Comparison of ENCODE assay signal across 13 mouse cellular contexts in genomic region chr2:119329123-119329817, GRCm38 (mm10). TPM values are rescaled to one million over a fixed set of nuclear protein-coding genes. Genes with fewer than 3 reads are reported as not detected.
DNase-seq lines count a peak whose midpoint lies in the region; ATAC-seq and TF ChIP-seq lines count a peak whose summit lies in the region.
"Had no signal": no experiment of that assay in that cellular context is flagged by ENCODE, and none has a peak within 500 bp of the region (broad histone marks: within the 10 kb centered on the region; RNA-seq: fewer than 3 reads in every experiment).

No protein-coding gene starts in this region.

- H3K4me2 ChIP-seq in forebrain, postnatal 0 days (ENCODE audit: low read depth) = peak overlapping the region; percentile 13; the same call in 1 of the 2 replicates
- H3K4me2 ChIP-seq in forebrain, embryonic 15.5 days (replicated peaks) = no peak overlapping the region
- peak overlapping the region; percentile 91; the same call in 1 of the 2 replicates for H3K4me2 ChIP-seq in kidney, postnatal 0 days (ENCODE audit: low read length)
- H3K4me2 ChIP-seq in liver, embryonic 15.5 days = no peak overlapping the region
- H3K4me2 ChIP-seq: embryonic facial prominence, embryonic 15.5 days had no signal

- H3K4me1 ChIP-seq in forebrain, postnatal 0 days (ENCODE audit: insufficient read depth) = peaks cover 5% of the 10 kb centered on the region; the same call in 1 of the 2 replicates
- peaks cover 53% of the 10 kb centered on the region for H3K4me1 ChIP-seq in forebrain, embryonic 15.5 days
- H3K4me1 ChIP-seq in kidney, postnatal 0 days (replicated peaks; ENCODE audit: insufficient read depth, low read length) = peaks cover 23% of the 10 kb centered on the region
- peaks cover 32% of the 10 kb centered on the region for H3K4me1 ChIP-seq in embryonic facial prominence, embryonic 10.5 days
- peaks cover 33% of the 10 kb centered on the region for H3K4me1 ChIP-seq in liver, embryonic 15.5 days (replicated peaks)

- DNase-seq in forebrain, postnatal 0 days = peak; percentile 24
- no peak for DNase-seq in kidney, postnatal 0 days (ENCODE audit: low spot score)
- no peak for DNase-seq in kidney, postnatal 36 days
- no peak for DNase-seq in embryonic facial prominence, embryonic 10.5 days (ENCODE audit: low spot score)
- no peak for DNase-seq in c-Kit-positive CD71-positive TER-119-positive erythroid progenitor cells, embryonic 14.5 days (ENCODE audit: low spot score)
- DNase-seq in layer of hippocampus, adult 9-11 months = no peak
- DNase-seq: adrenal gland, adult 8-10 months; B cell, adult 2 months; cerebellum, adult 8-10 months; gastrocnemius, postnatal 14 days had no signal

- no peaks in the 10 kb centered on the region for H3K9me3 ChIP-seq in forebrain, postnatal 0 days (ENCODE audit: low read length)
- H3K9me3 ChIP-seq in forebrain, embryonic 15.5 days = no peaks in the 10 kb centered on the region
- H3K9me3 ChIP-seq in kidney, postnatal 0 days (replicated peaks; ENCODE audit: low read length) = no peaks in the 10 kb centered on the region
- no peaks in the 10 kb centered on the region for H3K9me3 ChIP-seq in embryonic facial prominence, embryonic 10.5 days
- no peaks in the 10 kb centered on the region for H3K9me3 ChIP-seq in liver, embryonic 15.5 days (replicated peaks)
- H3K9me3 ChIP-seq: embryonic facial prominence, embryonic 15.5 days had no signal

- WGBS in forebrain, postnatal 0 days = 50% methylated on average over 3 of the region's 3 CpGs
- WGBS in forebrain, embryonic 15.5 days = 63% methylated on average over 3 of the region's 3 CpGs
- 35% methylated on average over 3 of the region's 3 CpGs for WGBS in kidney, postnatal 0 days
- WGBS in embryonic facial prominence, embryonic 10.5 days = 63% methylated on average over 3 of the region's 3 CpGs
- WGBS in liver, embryonic 15.5 days (ENCODE audit: insufficient replicate concordance) = 36% methylated on average over 3 of the region's 3 CpGs

- peaks cover 34% of the 10 kb centered on the region for H3K27me3 ChIP-seq in forebrain, postnatal 0 days (ENCODE audit: insufficient read depth, low read length)
- H3K27me3 ChIP-seq in forebrain, embryonic 15.5 days = peaks cover 73% of the 10 kb centered on the region
- peaks cover 19% of the 10 kb centered on the region for H3K27me3 ChIP-seq in kidney, postnatal 0 days (ENCODE audit: insufficient read depth, low read length)
- H3K27me3 ChIP-seq in embryonic facial prominence, embryonic 10.5 days (replicated peaks; ENCODE audit: low read depth, poor library complexity, severe bottlenecking) = peaks cover 94% of the 10 kb centered on the region
- H3K27me3 ChIP-seq in liver, embryonic 15.5 days = peaks cover 96% of the 10 kb centered on the region

- no peak overlapping the region for H3K9ac ChIP-seq in forebrain, postnatal 0 days
- no peak overlapping the region for H3K9ac ChIP-seq in forebrain, embryonic 15.5 days (replicated peaks)
- H3K9ac ChIP-seq in kidney, postnatal 0 days (ENCODE audit: low read depth, low read length) = no peak overlapping the region
- no peak overlapping the region for H3K9ac ChIP-seq in liver, embryonic 15.5 days
- H3K9ac ChIP-seq: embryonic facial prominence, embryonic 15.5 days had no signal

- no peak for TF ChIP-seq CTCF in forebrain, postnatal 0 days (IDR thresholded peaks at IDR 0.05; ENCODE audit: low read depth)
- no peak for TF ChIP-seq CTCF in kidney, postnatal 0 days (IDR thresholded peaks at IDR 0.05; ENCODE audit: low read depth)

- H3K4me3 ChIP-seq in forebrain, postnatal 0 days (ENCODE audit: low read depth, low read length) = no peak overlapping the region
- no peak overlapping the region for H3K4me3 ChIP-seq in forebrain, embryonic 15.5 days
- peak overlapping the region; percentile 61; the same call in 1 of the 2 replicates for H3K4me3 ChIP-seq in kidney, postnatal 0 days (replicated peaks; ENCODE audit: low read depth, low read length)
- H3K4me3 ChIP-seq in embryonic facial prominence, embryonic 10.5 days = peak overlapping the region; percentile 61; the same call in 1 of the 2 replicates
- H3K4me3 ChIP-seq in liver, embryonic 15.5 days (replicated peaks) = no peak overlapping the region

- ATAC-seq in forebrain, postnatal 0 days = peak; percentile 25; the same call in 1 of the 2 replicates
- no peak for ATAC-seq in forebrain, embryonic 15.5 days (replicated peaks)
- no peak for ATAC-seq in kidney, postnatal 0 days (replicated peaks; ENCODE audit: low FRiP score, low read depth)
- ATAC-seq in liver, embryonic 15.5 days (ENCODE audit: insufficient read depth) = peak; percentile 37; the same call in 1 of the 2 replicates

- no peaks in the 10 kb centered on the region for H3K36me3 ChIP-seq in forebrain, postnatal 0 days (ENCODE audit: insufficient read depth)
- no peaks in the 10 kb centered on the region for H3K36me3 ChIP-seq in forebrain, embryonic 15.5 days
- H3K36me3 ChIP-seq in kidney, postnatal 0 days (ENCODE audit: insufficient read depth, low read length) = no peaks in the 10 kb centered on the region
- H3K36me3 ChIP-seq in embryonic facial prominence, embryonic 10.5 days (replicated peaks) = no peaks in the 10 kb centered on the region
- H3K36me3 ChIP-seq in liver, embryonic 15.5 days (replicated peaks) = no peaks in the 10 kb centered on the region
- H3K36me3 ChIP-seq: embryonic facial prominence, embryonic 15.5 days had no signal

- H3K27ac ChIP-seq in forebrain, postnatal 0 days (ENCODE audit: low read depth, low read length) = no peak overlapping the region
- no peak overlapping the region for H3K27ac ChIP-seq in forebrain, embryonic 15.5 days (replicated peaks)
- no peak overlapping the region for H3K27ac ChIP-seq in kidney, postnatal 0 days
- no peak overlapping the region for H3K27ac ChIP-seq in embryonic facial prominence, embryonic 10.5 days (replicated peaks)
- no peak overlapping the region for H3K27ac ChIP-seq in liver, embryonic 15.5 days (replicated peaks)
- H3K27ac ChIP-seq: embryonic facial prominence, embryonic 15.5 days had no signal

RNA-seq across cellular contexts. Expression of gene Dll4, which starts 3.7 kb away (rescaled TPM):
- 2.8 and 3.7 TPM in 2 replicates for total RNA-seq in forebrain, postnatal 0 days (2014; rRNA removed)
- 2.3 and 2.4 TPM in 2 replicates for polyA plus RNA-seq in forebrain, postnatal 0 days (2015; fragmentation: Nextera tagmentation; extraction: Ambion mirVana)
- 4.0 and 4.1 TPM in 2 replicates for polyA plus RNA-seq in forebrain, embryonic 15.5 days (2015; fragmentation: Nextera tagmentation; extraction: Ambion mirVana)
- polyA plus RNA-seq in kidney, postnatal 0 days (2015; fragmentation: Nextera tagmentation; extraction: Ambion mirVana) = 7.9 and 8.4 TPM in 2 replicates
- 4.4 and 4.6 TPM in 2 replicates for polyA plus RNA-seq in embryonic facial prominence, embryonic 10.5 days (2016; fragmentation: Nextera tagmentation; extraction: Ambion mirVana)
- polyA plus RNA-seq in liver, embryonic 15.5 days (2015; fragmentation: Nextera tagmentation; extraction: Ambion mirVana) = 1.9 and 2.1 TPM in 2 replicates

RNA-seq across cellular contexts. Expression of gene Chac1, which starts 21.8 kb away (rescaled TPM):
- total RNA-seq in forebrain, postnatal 0 days (2014; rRNA removed) = 8.7 and 20.4 TPM in 2 replicates
- 5.7 and 9.1 TPM in 2 replicates for polyA plus RNA-seq in forebrain, postnatal 0 days (2015; fragmentation: Nextera tagmentation; extraction: Ambion mirVana)
- 5.5 and 5.8 TPM in 2 replicates for polyA plus RNA-seq in forebrain, embryonic 15.5 days (2015; fragmentation: Nextera tagmentation; extraction: Ambion mirVana)
- polyA plus RNA-seq in kidney, postnatal 0 days (2015; fragmentation: Nextera tagmentation; extraction: Ambion mirVana) = 0.64 and 0.83 TPM in 2 replicates
- polyA plus RNA-seq in embryonic facial prominence, embryonic 10.5 days (2016; fragmentation: Nextera tagmentation; extraction: Ambion mirVana) = 0.90 and 1.1 TPM in 2 replicates
- polyA plus RNA-seq in liver, embryonic 15.5 days (2015; fragmentation: Nextera tagmentation; extraction: Ambion mirVana) = 2.9 and 3.4 TPM in 2 replicates

RNA-seq across cellular contexts. Expression of gene Vps18, which starts 40.7 kb away (rescaled TPM):
- 22.5 and 26.7 TPM in 2 replicates for total RNA-seq in forebrain, postnatal 0 days (2014; rRNA removed)
- 17.5 and 22.3 TPM in 2 replicates for polyA plus RNA-seq in forebrain, postnatal 0 days (2015; fragmentation: Nextera tagmentation; extraction: Ambion mirVana)
- polyA plus RNA-seq in forebrain, embryonic 15.5 days (2015; fragmentation: Nextera tagmentation; extraction: Ambion mirVana) = 30.2 and 31.1 TPM in 2 replicates
- 13.4 and 15.0 TPM in 2 replicates for polyA plus RNA-seq in kidney, postnatal 0 days (2015; fragmentation: Nextera tagmentation; extraction: Ambion mirVana)
- polyA plus RNA-seq in embryonic facial prominence, embryonic 10.5 days (2016; fragmentation: Nextera tagmentation; extraction: Ambion mirVana) = 23.1 and 25.1 TPM in 2 replicates
- polyA plus RNA-seq in liver, embryonic 15.5 days (2015; fragmentation: Nextera tagmentation; extraction: Ambion mirVana) = 6.3 and 6.4 TPM in 2 replicates

RNA-seq across cellular contexts. Expression of gene Rhov, which starts 58.2 kb away (rescaled TPM):
- 20.5 and 27.8 TPM in 2 replicates for total RNA-seq in forebrain, postnatal 0 days (2014; rRNA removed)
- polyA plus RNA-seq in forebrain, postnatal 0 days (2015; fragmentation: Nextera tagmentation; extraction: Ambion mirVana) = 22.9 and 29.3 TPM in 2 replicates
- 19.6 and 24.0 TPM in 2 replicates for polyA plus RNA-seq in forebrain, embryonic 15.5 days (2015; fragmentation: Nextera tagmentation; extraction: Ambion mirVana)
- polyA plus RNA-seq in kidney, postnatal 0 days (2015; fragmentation: Nextera tagmentation; extraction: Ambion mirVana) = 3.5 and 3.6 TPM in 2 replicates
- polyA plus RNA-seq in embryonic facial prominence, embryonic 10.5 days (2016; fragmentation: Nextera tagmentation; extraction: Ambion mirVana) = 0.74 and 2.5 TPM in 2 replicates
- polyA plus RNA-seq in liver, embryonic 15.5 days (2015; fragmentation: Nextera tagmentation; extraction: Ambion mirVana) = 0.08 and 0.26 TPM in 2 replicates
- total RNA-seq: gastrocnemius, postnatal 14 days had no signal

Comparison
In these comparisons a context has a peak if more than half of its experiments do, and no peak if none do; other contexts are left out.
1. ATAC-seq: peak in forebrain, postnatal 0 days (single experiment) and liver, embryonic 15.5 days (single experiment); none in forebrain, embryonic 15.5 days (single experiment) and kidney, postnatal 0 days (single experiment).
2. H3K4me2 ChIP-seq: peak in forebrain, postnatal 0 days (single experiment) and kidney, postnatal 0 days (single experiment); none in forebrain, embryonic 15.5 days (single experiment) and liver, embryonic 15.5 days (single experiment).
3. H3K4me3 ChIP-seq: peak in kidney, postnatal 0 days (single experiment) and embryonic facial prominence, embryonic 10.5 days (single experiment); none in forebrain, postnatal 0 days (single experiment), forebrain, embryonic 15.5 days (single experiment) and liver, embryonic 15.5 days (single experiment).